8 mouse cellular contexts compared by ENCODE assay signal in genomic region chr8:126886741-126887638, GRCm38 (mm10). TPM values are rescaled to one million over a fixed set of nuclear protein-coding genes. Genes with fewer than 3 reads are reported as not detected.
DNase-seq lines count a peak whose midpoint lies in the region; ATAC-seq and TF ChIP-seq lines count a peak whose summit lies in the region.

No protein-coding gene starts in this region.

- no peak overlapping the region for H3K4me2 ChIP-seq in embryonic facial prominence, embryonic 14.5 days (ENCODE audit: low read depth, low read length)
- no peak overlapping the region for H3K4me2 ChIP-seq in heart, embryonic 14.5 days (ENCODE audit: low read length)
- no peak overlapping the region for H3K4me2 ChIP-seq in midbrain, embryonic 12.5 days (replicated peaks)

- peak; percentile 65 to 69 for DNase-seq in lung, adult 18-20 months
- no peak for DNase-seq in lung, adult 2 months
- peak; percentile 94 for DNase-seq in embryonic facial prominence, embryonic 14.5 days (ENCODE audit: low spot score)
- peak; percentile 89 for DNase-seq in kidney, postnatal 10 days
- DNase-seq in thymus, postnatal 4 days = no peak
- no peak for DNase-seq in cerebellum, postnatal 36 days

- no peaks in the 10 kb centered on the region for H3K9me3 ChIP-seq in embryonic facial prominence, embryonic 14.5 days (ENCODE audit: control insufficient read depth, low read length)
- H3K9me3 ChIP-seq in heart, embryonic 14.5 days (ENCODE audit: control insufficient read depth, low read length) = no peaks in the 10 kb centered on the region
- H3K9me3 ChIP-seq in midbrain, embryonic 12.5 days = no peaks in the 10 kb centered on the region

- no peak for TF ChIP-seq POLR2A in lung, adult 2 months (IDR thresholded peaks at IDR 0.05; ENCODE audit: borderline replicate concordance, extremely low read depth, low read depth, low read length)

- H3K36me3 ChIP-seq in embryonic facial prominence, embryonic 14.5 days (ENCODE audit: control insufficient read depth, insufficient read depth, low read length) = no peaks in the 10 kb centered on the region
- no peaks in the 10 kb centered on the region for H3K36me3 ChIP-seq in heart, embryonic 14.5 days (ENCODE audit: control insufficient read depth, insufficient read depth, low read length)
- no peaks in the 10 kb centered on the region for H3K36me3 ChIP-seq in midbrain, embryonic 12.5 days

- no peak overlapping the region for H3K4me3 ChIP-seq in lung, adult 2 months (replicated peaks; ENCODE audit: extremely low read depth, low read depth, low read length)
- H3K4me3 ChIP-seq in embryonic facial prominence, embryonic 14.5 days (ENCODE audit: low read depth, low read length) = no peak overlapping the region
- H3K4me3 ChIP-seq in heart, embryonic 14.5 days (ENCODE audit: control insufficient read depth in 1 of 2, insufficient read depth in 1 of 2, low read depth in 1 of 2, low read length in 2 of 2) = no peak overlapping the region
- no peak overlapping the region for H3K4me3 ChIP-seq in midbrain, embryonic 12.5 days

- ATAC-seq in embryonic facial prominence, embryonic 14.5 days (ENCODE audit: low read depth) = peak; percentile 82
- peak; percentile 51; the same call in 1 of the 2 replicates for ATAC-seq in heart, embryonic 14.5 days (ENCODE audit: insufficient number of reproducible peaks, insufficient read depth, low FRiP score, low read depth)
- ATAC-seq in midbrain, embryonic 12.5 days (ENCODE audit: low FRiP score, low read depth) = no peak

- WGBS in lung, adult 2 months = 57% methylated on average over 8 of the region's 8 CpGs
- 31% methylated on average over 8 of the region's 8 CpGs for WGBS in embryonic facial prominence, embryonic 14.5 days
- 47% methylated on average over 8 of the region's 8 CpGs for WGBS in heart, embryonic 14.5 days
- 67% methylated on average over 8 of the region's 8 CpGs for WGBS in midbrain, embryonic 12.5 days

- H3K27ac ChIP-seq in embryonic facial prominence, embryonic 14.5 days (replicated peaks; ENCODE audit: low read depth, low read length) = peak overlapping the region; percentile 90
- peak overlapping the region; percentile 84 to 91 for H3K27ac ChIP-seq in heart, embryonic 14.5 days (replicated peaks in 1 of 2; ENCODE audit: control insufficient read depth in 1 of 2, insufficient read depth in 1 of 2, low read depth in 2 of 2, low read length in 2 of 2)
- H3K27ac ChIP-seq in midbrain, embryonic 12.5 days (replicated peaks) = 0 out of 2 replicates have a peak overlapping the region, but pooled peaks have one; percentile 2

- H3K4me1 ChIP-seq in lung, adult 2 months (ENCODE audit: control insufficient read depth, insufficient read depth, low read length) = peaks cover 9% of the 10 kb centered on the region
- peaks cover 34% of the 10 kb centered on the region for H3K4me1 ChIP-seq in embryonic facial prominence, embryonic 14.5 days (ENCODE audit: control insufficient read depth, insufficient read depth, low read length)
- H3K4me1 ChIP-seq in heart, embryonic 14.5 days (ENCODE audit: control insufficient read depth in 2 of 2, insufficient read depth in 2 of 2, low read length in 2 of 2) = peaks cover 27 to 30% of the 10 kb centered on the region in 2 experiments
- peaks cover 14% of the 10 kb centered on the region for H3K4me1 ChIP-seq in midbrain, embryonic 12.5 days

- no peak for TF ChIP-seq CTCF in lung, adult 2 months (IDR thresholded peaks at IDR 0.05; ENCODE audit: insufficient read depth, low read length)

- no peaks in the 10 kb centered on the region for H3K27me3 ChIP-seq in embryonic facial prominence, embryonic 14.5 days (replicated peaks; ENCODE audit: control insufficient read depth, insufficient read depth, low read length)
- H3K27me3 ChIP-seq in heart, embryonic 14.5 days (ENCODE audit: control insufficient read depth, insufficient read depth, low read length) = no peaks in the 10 kb centered on the region
- H3K27me3 ChIP-seq in midbrain, embryonic 12.5 days = no peaks in the 10 kb centered on the region

- no peak overlapping the region; the same call in 1 of the 2 replicates for H3K9ac ChIP-seq in embryonic facial prominence, embryonic 14.5 days (ENCODE audit: low read depth, low read length)
- no peak overlapping the region for H3K9ac ChIP-seq in heart, embryonic 14.5 days (ENCODE audit: low read length)
- no peak overlapping the region for H3K9ac ChIP-seq in midbrain, embryonic 12.5 days (replicated peaks)

RNA-seq across cellular contexts. Expression of gene Tomm20, which starts 58.7 kb away (rescaled TPM):
- polyA plus RNA-seq in lung, adult 2 months (2012; rRNA removed) = 184 and 369 TPM in 2 replicates
- polyA plus RNA-seq in embryonic facial prominence, embryonic 14.5 days (2014; fragmentation: Nextera tagmentation; extraction: Ambion mirVana) = 200 and 217 TPM in 2 replicates
- polyA plus RNA-seq in heart, embryonic 14.5 days (2014; fragmentation: Nextera tagmentation; extraction: Ambion mirVana) = 197 and 200 TPM in 2 replicates
- 175 and 193 TPM in 2 replicates for polyA plus RNA-seq in midbrain, embryonic 12.5 days (2016; fragmentation: Nextera tagmentation; extraction: Ambion mirVana)

Comparison
In these comparisons a context has a peak if more than half of its experiments do, and no peak if none do; other contexts are left out.
1. DNase-seq: peak in lung, adult 18-20 months (2 of 2), embryonic facial prominence, embryonic 14.5 days (single experiment) and kidney, postnatal 10 days (single experiment); none in lung, adult 2 months (single experiment), thymus, postnatal 4 days (single experiment) and cerebellum, postnatal 36 days (0 of 2).
2. H3K27ac ChIP-seq: peak in every context shown above with its lines; median percentile 90 in embryonic facial prominence, embryonic 14.5 days; 88 in heart, embryonic 14.5 days; 2 in midbrain, embryonic 12.5 days.